Mouse (Mus musculus) limb, embryonic 10.5 days (tissue): Measurements from ENCODE around the gene Thbs1. TPM values are rescaled to one million over a fixed set of nuclear protein-coding genes. Genes with fewer than 3 reads are reported as not detected.
"Not testable (repeated sequence)": the region's sequence is repeated elsewhere in the genome, so short reads cannot be mapped to it uniquely, and the experiment has no call there.

Experiments
- DNase-seq: peaks from one replicate; pipeline ENCODE4 v3.0.0-alpha.2; 2017; ENCODE audit warnings: low spot score
- H3K27ac ChIP-seq: fragments of 300-500 bp; sonication (generic); 2 replicates; pipeline ENCODE4 v1.5.1; 2016; ENCODE audit warnings: mild to moderate bottlenecking
- H3K27me3 ChIP-seq: fragments of 300-500 bp; sonication (generic); 2 replicates; pipeline ENCODE4 v1.6.1; 2016; ENCODE audit warnings: low read depth, mild to moderate bottlenecking; ENCODE audit not compliant: poor library complexity, severe bottlenecking
- H3K36me3 ChIP-seq: fragments of 300-500 bp; sonication (generic); 2 replicates; pipeline ENCODE4 v1.6.1; 2016; ENCODE audit warnings: mild to moderate bottlenecking, moderate library complexity
- H3K4me1 ChIP-seq: fragments of 300-500 bp; sonication (generic); 2 replicates; pipeline ENCODE4 v1.6.1; 2016
- H3K4me3 ChIP-seq: fragments of 300-500 bp; sonication (generic); 2 replicates; pipeline ENCODE4 v1.5.1; 2016; ENCODE audit warnings: mild to moderate bottlenecking, moderate library complexity
- H3K9me3 ChIP-seq: fragments of 300-500 bp; sonication (generic); replicated peaks from 2 replicates; pipeline ENCODE4 v1.6.1; 2016; ENCODE audit warnings: mild to moderate bottlenecking
- WGBS: fragments of 180-500 bp; shearing (Covaris S2); methylation state at CpG from one replicate; pipeline ENCODE4 v1.1.7; 2016; 5-methylcytosine and 5-hydroxymethylcytosine counted together
- polyA plus RNA-seq: library from polyadenylated mRNA; unstranded; fragments of >200 nt; fragmentation: Nextera tagmentation; extraction: Ambion mirVana; gene quantifications from 2 replicates; pipeline ENCODE4 v1.2.1, GENCODE M21; 2016

Gene Thbs1
- polyA plus RNA-seq, 1 experiment from 2014 or later = 22.8 TPM

DNA sequence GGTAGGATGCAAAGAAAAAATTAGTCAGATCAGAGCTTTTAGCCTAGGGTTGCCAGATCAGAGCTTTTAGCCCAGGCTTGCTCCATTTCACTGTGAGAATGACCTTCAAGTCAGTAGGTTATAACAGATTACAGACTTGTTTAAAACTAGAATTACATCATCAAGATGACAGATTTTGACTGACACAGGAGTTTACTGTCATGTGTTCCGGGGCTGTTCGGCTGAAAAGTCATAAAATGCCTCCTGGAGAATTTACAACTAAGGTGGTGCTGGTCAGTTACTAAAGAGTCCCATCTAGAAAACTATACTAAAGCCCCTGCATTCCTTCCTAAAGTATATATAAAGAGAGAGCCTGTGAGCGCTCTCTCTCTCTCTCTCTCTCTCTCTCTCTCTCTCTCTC, 16.6 kb downstream of the Thbs1 start:
- Histone ChIP-seq H3K27me3 (no peaks in the 10 kb centered on the region), H3K4me3 (no peak overlapping the region), H3K9me3 (no peaks in the 10 kb centered on the region), H3K36me3 (peaks cover 19% of the 10 kb centered on the region), H3K4me1 (peaks cover 22% of the 10 kb centered on the region), H3K27ac (no peak overlapping the region)
- 39% methylated on average over 3 of the region's 3 CpGs for WGBS
- DNase-seq = no peak

DNA sequence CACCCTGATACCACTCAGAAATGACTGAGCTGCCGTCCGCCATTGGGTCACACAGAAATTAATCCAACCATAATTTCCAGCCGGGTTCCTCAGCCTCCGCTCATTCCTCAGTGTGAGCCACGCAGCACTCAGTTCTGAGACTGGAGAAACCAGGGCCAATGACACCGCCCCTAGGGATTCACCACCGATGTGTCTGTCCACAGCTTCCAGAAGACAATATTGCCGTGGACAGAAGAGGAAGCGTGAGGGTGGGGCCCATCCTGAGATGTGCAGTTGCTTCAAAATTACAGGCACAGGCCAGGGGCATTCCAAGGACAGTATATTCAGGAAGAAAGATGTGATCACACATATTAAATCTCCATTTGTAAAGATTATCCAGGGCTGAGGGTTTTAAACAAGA, 25.4 kb downstream of the Thbs1 start:
- H3K36me3 ChIP-seq = no peaks in the 10 kb centered on the region
- no peak overlapping the region for H3K27ac ChIP-seq
- 90% methylated on average over 9 of the region's 9 CpGs for WGBS
- no peak for DNase-seq
- no peaks in the 10 kb centered on the region for H3K27me3 ChIP-seq
- no peak overlapping the region for H3K4me3 ChIP-seq
- no peaks in the 10 kb centered on the region for H3K4me1 ChIP-seq
- no peaks in the 10 kb centered on the region for H3K9me3 ChIP-seq

- Histone ChIP-seq H3K4me3 (no peak overlapping the region), H3K4me1 (no peaks in the 10 kb centered on the region), H3K36me3 (no peaks in the 10 kb centered on the region), H3K27ac (no peak overlapping the region), H3K27me3 (no peaks in the 10 kb centered on the region), H3K9me3 (no peaks in the 10 kb centered on the region)
- 92% methylated on average over 2 of the region's 2 CpGs for WGBS
- DNase-seq = no peak
These were observed 26.1 kb downstream of the Thbs1 start for GRCm38 (mm10) chr2:118137776-118138175.

GRCm38 (mm10) chr2:118139261-118139660, 27.6 kb downstream of the Thbs1 start:
- Histone ChIP-seq H3K4me3 (no peak overlapping the region), H3K9me3 (no peaks in the 10 kb centered on the region), H3K4me1 (no peaks in the 10 kb centered on the region), H3K36me3 (no peaks in the 10 kb centered on the region), H3K27ac (no peak overlapping the region), H3K27me3 (no peaks in the 10 kb centered on the region)
- 93% methylated on average over 6 of the region's 6 CpGs for WGBS
- DNase-seq = no peak

GRCm38 (mm10) chr2:118141651-118142050, 30.0 kb downstream of the Thbs1 start:
- Histone ChIP-seq H3K9me3 (no peaks in the 10 kb centered on the region), H3K4me1 (peaks cover 2% of the 10 kb centered on the region; the same call in 1 of the 2 replicates), H3K27me3 (no peaks in the 10 kb centered on the region), H3K36me3 (no peaks in the 10 kb centered on the region), H3K4me3 (no peak overlapping the region), H3K27ac (no peak overlapping the region)
- 90% methylated on average over 10 of the region's 10 CpGs for WGBS
- DNase-seq = no peak

DNA sequence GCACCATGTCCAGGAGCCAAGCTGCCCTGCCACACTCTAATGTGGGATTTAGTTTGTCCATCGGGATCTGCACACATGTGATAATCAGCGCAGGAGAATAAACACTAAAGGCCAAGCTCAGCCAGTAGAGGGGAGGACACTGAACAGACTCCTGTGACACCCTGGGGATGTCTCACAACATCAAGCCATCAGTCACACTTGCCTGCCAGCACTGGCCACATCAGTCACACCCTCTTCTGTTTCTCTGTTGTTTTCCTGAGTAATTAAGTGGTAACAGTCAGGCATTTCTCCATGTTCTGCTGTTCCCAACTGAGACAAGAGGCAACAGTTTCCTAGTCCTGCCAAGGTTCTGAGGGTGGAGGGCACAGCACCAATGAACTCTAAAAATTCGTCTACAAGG, 36.1 kb downstream of the Thbs1 start:
- not testable (repeated sequence) for H3K9me3 ChIP-seq, H3K4me1 ChIP-seq, DNase-seq, H3K27ac ChIP-seq, H3K27me3 ChIP-seq, H3K36me3 ChIP-seq, H3K4me3 ChIP-seq
- WGBS = 58% methylated on average over 3 of the region's 3 CpGs

DNA sequence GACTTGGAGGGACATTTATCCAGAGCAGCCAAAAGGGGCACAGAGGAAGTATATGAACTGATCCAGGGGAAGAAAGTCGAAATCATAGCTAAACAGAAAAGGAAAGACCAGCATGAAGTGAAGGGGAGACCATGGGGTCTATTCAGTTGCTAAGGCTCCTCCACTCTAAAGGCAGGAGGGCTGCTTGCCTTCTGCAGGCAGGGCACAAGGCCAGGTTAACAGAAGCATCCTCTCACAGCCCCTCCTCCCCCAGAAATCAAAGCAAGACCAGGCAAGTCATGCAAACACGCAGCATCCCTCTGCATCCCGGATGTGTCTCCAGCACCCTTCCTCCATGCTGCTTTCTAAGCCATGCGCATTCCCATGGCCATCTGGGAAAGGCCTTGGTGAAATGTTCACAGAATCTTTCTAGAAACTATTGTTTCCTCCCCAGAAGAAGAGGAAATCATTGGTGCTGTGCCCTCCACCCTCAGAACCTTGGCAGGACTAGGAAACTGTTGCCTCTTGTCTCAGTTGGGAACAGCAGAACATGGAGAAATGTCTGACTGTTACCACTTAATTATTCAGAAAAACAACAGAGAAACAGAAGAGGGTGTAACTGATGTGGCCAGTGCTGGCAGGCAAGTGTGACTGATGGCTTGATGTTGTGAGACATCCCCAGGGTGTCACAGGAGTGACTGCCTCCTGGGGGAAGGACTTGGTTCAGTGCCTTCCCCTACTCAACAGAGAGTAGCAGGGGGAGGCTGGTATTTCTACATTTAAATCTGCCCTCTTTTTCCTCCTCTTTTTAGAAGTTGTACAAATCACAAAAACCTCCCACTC, 36.9 kb downstream of the Thbs1 start:
- H3K4me1 ChIP-seq = peaks cover 3% of the 10 kb centered on the region; the same call in 1 of the 2 replicates
- H3K4me3 ChIP-seq = no peak overlapping the region
- no peak overlapping the region for H3K27ac ChIP-seq
- H3K27me3 ChIP-seq = no peaks in the 10 kb centered on the region
- no peak for DNase-seq
- no peaks in the 10 kb centered on the region for H3K9me3 ChIP-seq
- WGBS = 53% methylated on average over 4 of the region's 4 CpGs
- no peaks in the 10 kb centered on the region for H3K36me3 ChIP-seq

- Histone ChIP-seq H3K4me3 (no peak overlapping the region), H3K36me3 (no peaks in the 10 kb centered on the region), H3K27ac (no peak overlapping the region), H3K4me1 (peaks cover 3% of the 10 kb centered on the region; the same call in 1 of the 2 replicates), H3K9me3 (no peaks in the 10 kb centered on the region), H3K27me3 (no peaks in the 10 kb centered on the region)
- DNase-seq = no peak
- 81% methylated on average over 12 of the region's 12 CpGs for WGBS
These were observed 38.3 kb downstream of the Thbs1 start for GRCm38 (mm10) chr2:118149855-118150563.

GRCm38 (mm10) chr2:118158095-118158494, 46.4 kb downstream of the Thbs1 start:
- no peaks in the 10 kb centered on the region for H3K36me3 ChIP-seq
- DNase-seq = no peak
- H3K4me1 ChIP-seq = peaks cover 46% of the 10 kb centered on the region
- WGBS = 94% methylated on average over 3 of the region's 3 CpGs
- H3K27me3 ChIP-seq = no peaks in the 10 kb centered on the region
- no peak overlapping the region for H3K27ac ChIP-seq
- H3K9me3 ChIP-seq = no peaks in the 10 kb centered on the region
- no peak overlapping the region for H3K4me3 ChIP-seq

DNA sequence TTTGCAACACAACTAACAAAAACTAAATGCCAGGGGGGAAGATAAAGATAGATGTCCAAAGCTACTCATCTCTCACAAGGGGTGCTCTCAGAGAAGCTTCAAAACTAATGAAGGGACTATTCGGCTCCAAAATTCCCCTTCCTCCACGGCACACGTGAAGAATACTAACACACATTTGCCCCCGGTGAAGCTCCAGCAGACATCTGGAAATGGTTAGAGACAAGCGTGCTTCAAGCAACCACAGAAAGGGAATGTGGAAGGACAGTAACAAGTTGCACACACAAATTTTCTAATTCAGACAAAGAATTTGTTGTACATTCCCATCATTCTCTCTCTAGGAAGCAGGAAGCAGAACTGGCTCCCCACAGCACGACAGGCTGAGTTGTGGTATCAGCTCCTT, 47.5 kb downstream of the Thbs1 start:
- no peaks in the 10 kb centered on the region for H3K9me3 ChIP-seq
- no peak overlapping the region; the same call in none of the 2 replicates for H3K27ac ChIP-seq
- 20% methylated on average over 6 of the region's 6 CpGs for WGBS
- peaks cover 52% of the 10 kb centered on the region for H3K4me1 ChIP-seq
- no peaks in the 10 kb centered on the region for H3K36me3 ChIP-seq
- DNase-seq = peak; percentile 39
- H3K4me3 ChIP-seq = no peak overlapping the region
- H3K27me3 ChIP-seq = no peaks in the 10 kb centered on the region

- Histone ChIP-seq H3K4me1 (peaks cover 54% of the 10 kb centered on the region), H3K27me3 (no peaks in the 10 kb centered on the region), H3K9me3 (no peaks in the 10 kb centered on the region), H3K27ac (peak overlapping the region; percentile 50; the same call in 1 of the 2 replicates), H3K36me3 (no peaks in the 10 kb centered on the region), H3K4me3 (no peak overlapping the region)
- 29% methylated on average over 6 of the region's 6 CpGs for WGBS
- DNase-seq = no peak
These were observed 48.9 kb downstream of the Thbs1 start for GRCm38 (mm10) chr2:118160547-118160946.

DNA sequence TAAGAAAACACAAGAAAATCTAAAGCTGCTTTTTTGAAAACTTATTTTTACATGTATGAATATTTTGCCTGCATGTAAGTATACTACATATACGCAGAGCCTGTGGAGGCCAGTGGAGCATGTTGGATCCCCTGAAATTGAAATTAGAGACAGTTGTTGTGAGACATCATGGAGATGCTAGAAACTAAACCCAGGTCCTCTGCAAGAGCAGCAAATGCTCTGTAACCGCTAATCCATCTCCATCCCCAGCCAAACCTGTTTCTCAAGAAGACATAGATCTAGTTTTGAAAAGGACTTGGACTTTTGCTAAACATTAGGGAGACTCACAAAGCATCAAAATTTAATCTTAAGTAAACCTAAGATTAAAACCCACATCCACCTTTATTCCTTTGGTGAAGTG, 49.3 kb downstream of the Thbs1 start:
- peaks cover 58% of the 10 kb centered on the region for H3K4me1 ChIP-seq
- H3K4me3 ChIP-seq = no peak overlapping the region
- no peaks in the 10 kb centered on the region for H3K36me3 ChIP-seq
- H3K9me3 ChIP-seq = no peaks in the 10 kb centered on the region
- no peak for DNase-seq
- H3K27ac ChIP-seq = peak overlapping the region; percentile 50; the same call in 1 of the 2 replicates
- WGBS = 81% methylated on average over 2 of the region's 2 CpGs
- H3K27me3 ChIP-seq = no peaks in the 10 kb centered on the region

DNA sequence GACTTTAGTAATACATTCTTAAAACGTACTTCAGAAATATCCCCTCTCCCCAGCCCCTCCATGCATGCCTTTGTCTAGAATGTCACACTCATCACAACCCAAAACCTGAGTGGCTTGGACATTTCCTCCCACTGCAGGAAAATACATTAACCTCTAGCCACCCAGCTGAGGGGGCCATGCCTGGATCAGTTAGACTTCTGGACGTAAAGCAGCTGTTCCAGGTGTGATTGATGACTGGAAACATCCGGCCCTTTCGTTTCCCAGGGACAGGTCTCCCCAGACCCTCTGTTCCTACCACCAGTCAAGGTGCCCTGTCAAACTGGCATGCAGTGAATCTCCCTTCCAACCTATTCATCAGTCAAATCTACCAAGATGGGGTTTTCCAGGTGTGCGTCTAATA, 50.8 kb downstream of the Thbs1 start:
- Histone ChIP-seq H3K4me3 (no peak overlapping the region), H3K9me3 (no peaks in the 10 kb centered on the region), H3K27ac (peak overlapping the region; percentile 50; the same call in 1 of the 2 replicates), H3K36me3 (no peaks in the 10 kb centered on the region), H3K4me1 (peaks cover 54% of the 10 kb centered on the region), H3K27me3 (no peaks in the 10 kb centered on the region)
- WGBS = 41% methylated on average over 5 of the region's 5 CpGs
- DNase-seq = peak; percentile 50
